11 mouse cellular contexts compared by ENCODE assay signal in the genomic region with DNA sequence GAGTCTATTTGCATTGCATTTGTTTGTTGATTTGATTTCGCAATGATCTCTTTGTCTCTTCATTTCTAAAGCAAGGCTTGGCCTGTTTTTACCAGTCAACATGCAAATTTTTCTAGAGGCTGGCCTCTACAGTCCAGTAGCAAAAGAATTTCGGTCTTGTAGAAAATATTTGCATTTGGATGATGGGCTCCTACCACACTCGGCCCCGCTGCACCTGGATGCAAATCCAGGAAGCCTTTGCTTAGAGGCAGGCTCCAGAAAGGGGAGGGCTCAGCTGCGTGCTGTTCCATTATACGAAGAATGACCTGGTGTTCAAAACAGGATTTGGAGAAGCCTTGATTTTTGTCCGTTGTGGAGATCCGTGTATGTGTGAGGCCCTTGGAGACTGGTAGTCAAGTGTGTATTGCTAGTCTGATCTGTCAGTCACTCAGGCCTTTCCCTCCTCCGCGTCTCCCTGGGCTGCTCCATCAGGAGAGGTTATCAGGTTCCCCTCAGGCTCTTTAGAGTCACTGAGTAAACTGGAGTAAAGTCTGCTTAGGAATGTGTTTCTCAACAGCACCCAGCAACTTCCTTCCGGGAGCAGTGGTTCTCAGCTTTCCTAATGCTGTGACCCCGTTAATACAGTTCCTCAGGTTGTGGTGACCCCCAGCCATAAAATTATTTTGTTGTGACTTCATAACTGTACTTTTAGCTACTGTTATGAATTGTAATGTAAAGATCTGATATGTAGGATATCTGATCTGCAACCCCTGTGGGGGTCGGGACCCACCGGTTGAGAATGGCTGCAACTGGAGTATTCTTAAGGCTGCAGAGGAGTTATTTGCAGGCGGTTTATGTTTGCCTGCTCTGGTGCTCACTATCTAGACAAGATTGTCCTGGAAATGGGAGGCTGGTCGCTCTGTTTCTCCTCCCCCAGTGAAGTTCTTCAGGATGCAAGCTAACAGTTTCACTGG. TPM values are rescaled to one million over a fixed set of nuclear protein-coding genes. Genes with fewer than 3 reads are reported as not detected.
DNase-seq lines count a peak whose midpoint lies in the region; ATAC-seq and TF ChIP-seq lines count a peak whose summit lies in the region.
"Had no signal": no experiment of that assay in that cellular context is flagged by ENCODE, and none has a peak within 500 bp of the region (broad histone marks: within the 10 kb centered on the region; RNA-seq: fewer than 3 reads in every experiment).

No protein-coding gene starts in this region.

- H3K27me3 ChIP-seq in intestine, embryonic 15.5 days (replicated peaks), result no peaks in the 10 kb centered on the region
- H3K27me3 ChIP-seq: neural tube, embryonic 12.5 days had no signal

- peak; percentile 72 for ATAC-seq in intestine, embryonic 15.5 days

- intact Hi-C loops in left cerebral cortex, postnatal 14 days (cut with DNase I), result no loop called here
- intact Hi-C loops in left cerebral cortex, postnatal 4 days (cut with DNase I), result no loop called here

- H3K4me1 ChIP-seq in intestine, embryonic 15.5 days (replicated peaks), result peaks cover 19% of the 10 kb centered on the region
- H3K4me1 ChIP-seq in lung, adult 2 months (ENCODE audit: control insufficient read depth, insufficient read depth, low read length), result peaks cover 7% of the 10 kb centered on the region; the same call in 1 of the 2 replicates
- H3K4me1 ChIP-seq: neural tube, embryonic 12.5 days had no signal

- H3K4me3 ChIP-seq in intestine, embryonic 15.5 days (replicated peaks), result no peak overlapping the region
- no peak overlapping the region for H3K4me3 ChIP-seq in lung, adult 2 months (replicated peaks; ENCODE audit: extremely low read depth, low read depth, low read length)
- H3K4me3 ChIP-seq: neural tube, embryonic 12.5 days had no signal

- H3K9me3 ChIP-seq in intestine, embryonic 15.5 days, result no peaks in the 10 kb centered on the region
- H3K9me3 ChIP-seq: neural tube, embryonic 12.5 days had no signal

- DNase-seq in A20 (ENCODE audit: low read depth, low spot score) (peak; percentile 40), R1 (ENCODE audit: low read depth, low spot score) (peak; percentile 91)
- DNase-seq in lung, adult 2 months, result peak; percentile 46
- no peak for DNase-seq in neural tube, embryonic 10.5 days (ENCODE audit: extremely low spot score, low spot score)
- DNase-seq in right cerebral cortex, adult 18-20 months, result no peak
- DNase-seq in left cerebral cortex, postnatal 14 days (ENCODE audit: low spot score in 2 of 2), result no peak
- DNase-seq in left cerebral cortex, postnatal 4 days, result no peak
- DNase-seq: adrenal gland, postnatal 14 days; heart, postnatal 14 days had no signal

- no peaks in the 10 kb centered on the region for H3K36me3 ChIP-seq in intestine, embryonic 15.5 days
- H3K36me3 ChIP-seq: neural tube, embryonic 12.5 days had no signal

- 37% methylated on average over 16 of the region's 16 CpGs for WGBS in intestine, embryonic 15.5 days
- WGBS in lung, adult 2 months, result 42% methylated on average over 16 of the region's 16 CpGs

- no peak overlapping the region for H3K4me2 ChIP-seq in intestine, embryonic 15.5 days (replicated peaks)
- H3K4me2 ChIP-seq: neural tube, embryonic 12.5 days had no signal

- H3K27ac ChIP-seq in intestine, embryonic 15.5 days, result no peak overlapping the region; the same call in 1 of the 2 replicates
- H3K27ac ChIP-seq: neural tube, embryonic 12.5 days had no signal

- no peak for TF ChIP-seq POLR2A in lung, adult 2 months (IDR thresholded peaks at IDR 0.05; ENCODE audit: borderline replicate concordance, extremely low read depth, low read depth, low read length)

- no peak for TF ChIP-seq CTCF in lung, adult 2 months (IDR thresholded peaks at IDR 0.05; ENCODE audit: insufficient read depth, low read length)

- H3K9ac ChIP-seq in intestine, embryonic 15.5 days, result no peak overlapping the region
- H3K9ac ChIP-seq: neural tube, embryonic 12.5 days had no signal

RNA-seq across cellular contexts. Expression of a gene that starts 35.5 kb away (rescaled TPM):
- 32.2 and 38.7 TPM in 2 replicates for polyA plus RNA-seq in intestine, embryonic 15.5 days (2015; fragmentation: Nextera tagmentation; extraction: Ambion mirVana)
- polyA plus RNA-seq in lung, adult 2 months (2012; rRNA removed), result 33.6 and 33.8 TPM in 2 replicates
- total RNA-seq in left cerebral cortex, postnatal 14 days (2021), result 10 to 100 TPM; 33.1 to 43.8 TPM
- 100 to 1,000 TPM; 230 to 261 TPM for total RNA-seq in left cerebral cortex, postnatal 4 days (2021)

Comparison
In these comparisons a context has a peak if more than half of its experiments do, and no peak if none do; other contexts are left out.
1. RNA of a gene that starts 35.5 kb away (total RNA-seq): 230 to 261 TPM in left cerebral cortex, postnatal 4 days; 33.1 to 43.8 TPM in left cerebral cortex, postnatal 14 days; every median in the first group is over 4 times any median in the second.
2. DNase-seq: peak in A20 (single experiment), R1 (single experiment) and lung, adult 2 months (single experiment); none in neural tube, embryonic 10.5 days (single experiment), right cerebral cortex, adult 18-20 months (single experiment), left cerebral cortex, postnatal 14 days (0 of 2) and left cerebral cortex, postnatal 4 days (single experiment).